Mouse (Mus musculus) lung, embryonic 14.5 days (tissue): ENCODE results near the gene Plekha5. TPM values are rescaled to one million over a fixed set of nuclear protein-coding genes. Genes with fewer than 3 reads are reported as not detected.

Source experiments
- ATAC-seq: fragments of 200-750 bp; cut with Nextera tagmentation; 2 replicates; pipeline ENCODE4 v1.8.0; 2017; ENCODE audit warnings: mild to moderate bottlenecking, moderate TSS enrichment, moderate library complexity; ENCODE audit not compliant: insufficient read depth
- DNase-seq: peaks from one replicate; pipeline ENCODE4 v3.0.0-alpha.2; 2015
- H3K27ac ChIP-seq: fragments of 300-500 bp; sonication (generic); 2 replicates; pipeline ENCODE4 v1.5.1; 2014; ENCODE audit warnings: low read depth, mild to moderate bottlenecking, moderate library complexity
- H3K27me3 ChIP-seq: fragments of 300-500 bp; sonication (generic); 2 replicates; pipeline ENCODE4 v1.6.1; 2014; ENCODE audit warnings: low read length, control low read depth; ENCODE audit not compliant: insufficient read depth
- H3K36me3 ChIP-seq: fragments of 300-500 bp; sonication (generic); 2 replicates; pipeline ENCODE4 v1.6.1; 2014; ENCODE audit warnings: control low read depth; ENCODE audit not compliant: insufficient read depth
- H3K4me1 ChIP-seq: fragments of 300-500 bp; sonication (generic); 2 replicates; pipeline ENCODE4 v1.6.1; 2014; ENCODE audit warnings: antibody characterized with exemption, control low read depth; ENCODE audit not compliant: insufficient read depth
- H3K4me2 ChIP-seq: fragments of 300-500 bp; sonication (generic); 2 replicates; pipeline ENCODE4 v1.6.1; 2014; ENCODE audit warnings: mild to moderate bottlenecking
- H3K4me3 ChIP-seq: fragments of 300-500 bp; sonication (generic); 2 replicates; pipeline ENCODE4 v1.5.1; 2014; ENCODE audit warnings: low read depth, low read length
- H3K9ac ChIP-seq: fragments of 300-500 bp; sonication (generic); 2 replicates; pipeline ENCODE4 v1.6.1; 2014
- H3K9me3 ChIP-seq: fragments of 300-500 bp; sonication (generic); 2 replicates; pipeline ENCODE4 v1.6.1; 2016; ENCODE audit warnings: low read depth, low read length, control low read depth
- CTCF ChIP-seq: IDR thresholded peaks from 2 replicates; pipeline ENCODE4 v1.5.1; 2016; ENCODE audit warnings: antibody characterized with exemption, low read depth
- WGBS: fragments of 180-500 bp; shearing (Covaris S2); extraction: QIAGEN DNeasy Blood & Tissue Kit; methylation state at CpG from one replicate; pipeline ENCODE4 v1.1.7; 2014; 5-methylcytosine and 5-hydroxymethylcytosine counted together
- polyA plus RNA-seq: library from polyadenylated mRNA; unstranded; fragments of >200 nt; fragmentation: Nextera tagmentation; extraction: Ambion mirVana; gene quantifications from 2 replicates; pipeline ENCODE4 v1.2.1, GENCODE M21; 2014

The Plekha5 gene
- polyA plus RNA-seq, 1 experiment from 2014 or later, result 54.3 TPM

DNA sequence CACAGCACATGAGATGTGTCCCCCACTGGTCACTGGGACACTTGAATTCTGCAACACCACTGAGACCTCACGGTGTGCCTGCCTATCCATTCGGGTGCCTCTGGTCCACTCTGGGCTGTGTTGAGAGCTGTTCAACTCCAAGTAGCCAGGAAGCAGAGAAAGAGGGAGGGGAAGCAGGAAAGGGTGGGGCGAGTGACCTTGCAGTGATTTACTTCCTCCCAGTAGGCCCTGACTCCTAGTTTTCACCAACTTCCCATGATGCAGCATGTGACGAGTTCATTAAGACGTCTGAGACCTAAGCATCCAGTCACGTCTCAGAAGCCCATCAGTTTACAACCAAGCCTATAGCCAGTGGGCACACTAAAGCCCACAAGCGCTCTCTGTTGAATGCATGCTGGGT lies 78.0 kb downstream of the Plekha5 start:
- Histone ChIP-seq H3K27me3 (no peaks in the 10 kb centered on the region), H3K36me3 (no peaks in the 10 kb centered on the region), H3K4me2 (no peak overlapping the region), H3K9me3 (no peaks in the 10 kb centered on the region), H3K27ac (no peak overlapping the region), H3K4me3 (no peak overlapping the region), H3K9ac (no peak overlapping the region), H3K4me1 (peaks cover 20% of the 10 kb centered on the region)
- ATAC-seq (no peak; the same call in 1 of the 2 replicates), DNase-seq (no peak)
- WGBS, result 83% methylated on average over 7 of the region's 7 CpGs
- no peak for TF ChIP-seq CTCF

DNA sequence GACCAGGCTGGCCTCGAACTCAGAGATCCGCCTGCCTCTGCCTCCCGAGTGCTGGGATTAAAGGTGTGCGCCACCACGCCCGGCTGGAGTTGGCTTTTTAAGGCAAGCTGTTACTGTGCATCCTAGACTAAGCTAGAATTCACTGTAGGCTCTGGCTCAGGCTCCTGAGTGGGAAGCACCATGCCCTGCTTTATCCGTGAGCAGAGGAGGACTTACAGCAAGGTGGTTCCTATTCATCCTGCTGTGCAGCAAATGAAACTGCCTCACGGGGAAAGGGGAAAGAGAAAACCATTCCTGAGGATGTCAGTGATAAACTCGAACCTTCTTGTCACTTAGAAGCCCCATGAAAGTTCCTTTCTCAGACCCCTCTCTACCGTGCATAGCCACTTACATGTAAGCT lies 80.9 kb downstream of the Plekha5 start:
- peaks cover 11% of the 10 kb centered on the region for H3K4me1 ChIP-seq

DNA sequence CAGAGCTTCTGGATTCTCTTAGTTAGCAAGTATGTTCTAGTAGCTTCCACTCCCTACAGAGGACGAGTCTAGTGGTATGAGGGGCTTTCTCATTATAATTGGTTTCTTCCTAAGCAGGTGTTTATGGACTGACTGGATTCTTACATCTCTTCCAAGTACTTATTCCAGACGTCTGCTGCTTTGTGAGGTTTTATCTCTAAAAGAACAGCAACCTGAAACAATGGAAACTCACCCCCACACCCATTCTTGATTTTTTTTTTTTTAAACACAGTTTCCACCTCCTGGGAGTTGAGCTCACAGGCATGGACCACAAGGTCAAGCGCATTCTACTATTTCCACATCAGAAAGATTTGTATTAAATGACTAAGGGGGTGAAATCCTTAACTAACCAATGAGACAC lies 83.8 kb downstream of the Plekha5 start:
- no peak for ATAC-seq
- no peak for TF ChIP-seq CTCF
- no peak overlapping the region for H3K27ac ChIP-seq
- no peak overlapping the region for H3K9ac ChIP-seq
- H3K27me3 ChIP-seq, result no peaks in the 10 kb centered on the region
- DNase-seq, result no peak
- no peak overlapping the region for H3K4me2 ChIP-seq
- H3K36me3 ChIP-seq, result no peaks in the 10 kb centered on the region
- H3K4me1 ChIP-seq, result peaks cover 11% of the 10 kb centered on the region
- no peak overlapping the region for H3K4me3 ChIP-seq
- WGBS, result 54% methylated on average over 3 of the region's 3 CpGs
- no peaks in the 10 kb centered on the region for H3K9me3 ChIP-seq

More for the DNA sequence above, 80.9 kb downstream of the Plekha5 start:
- no peak for DNase-seq
- no peak for TF ChIP-seq CTCF
- WGBS, result 84% methylated on average over 10 of the region's 10 CpGs
- Histone ChIP-seq H3K4me3 (no peak overlapping the region), H3K9me3 (no peaks in the 10 kb centered on the region), H3K27me3 (no peaks in the 10 kb centered on the region), H3K4me2 (no peak overlapping the region), H3K27ac (no peak overlapping the region), H3K36me3 (no peaks in the 10 kb centered on the region), H3K9ac (no peak overlapping the region)
- no peak for ATAC-seq

- Histone ChIP-seq H3K4me3 (no peak overlapping the region), H3K9me3 (no peaks in the 10 kb centered on the region), H3K4me1 (peaks cover 11% of the 10 kb centered on the region), H3K9ac (no peak overlapping the region), H3K27ac (no peak overlapping the region), H3K36me3 (no peaks in the 10 kb centered on the region), H3K27me3 (no peaks in the 10 kb centered on the region), H3K4me2 (no peak overlapping the region)
- DNase-seq, result no peak
- ATAC-seq, result peak; percentile 60; the same call in 1 of the 2 replicates
- TF ChIP-seq CTCF, result no peak
- WGBS, result 80% methylated on average over 13 of the region's 13 CpGs
Observed at GRCm38 (mm10) chr6:140508475-140509150, 84.8 kb downstream of the Plekha5 start.

DNA sequence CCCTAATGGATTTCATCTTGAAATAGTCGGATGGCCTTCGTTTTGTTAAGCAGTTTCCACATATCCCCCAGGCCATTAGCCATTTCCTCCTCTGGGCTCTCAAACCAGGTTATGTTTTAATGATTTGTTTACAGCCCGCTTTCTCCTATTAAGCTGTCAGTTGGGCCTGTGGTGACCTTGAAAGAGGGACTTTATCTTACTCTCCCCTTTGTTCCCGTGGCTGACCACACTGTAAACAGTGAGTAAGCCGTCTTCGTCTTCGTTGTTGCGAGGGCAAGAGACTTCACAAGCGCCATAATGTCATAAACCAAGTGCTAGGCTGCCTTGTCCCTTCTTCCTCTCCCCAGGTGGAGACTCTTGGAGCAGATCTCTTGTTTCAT lies 85.3 kb downstream of the Plekha5 start:
- H3K27ac ChIP-seq, result no peak overlapping the region
- H3K9ac ChIP-seq, result no peak overlapping the region
- H3K4me1 ChIP-seq, result peaks cover 11% of the 10 kb centered on the region
- ATAC-seq (0 out of 2 replicates have a peak, but pooled peaks have one; percentile 10), DNase-seq (peak; percentile 36)
- no peak overlapping the region for H3K4me3 ChIP-seq
- 35% methylated on average over 9 of the region's 9 CpGs for WGBS
- no peak overlapping the region for H3K4me2 ChIP-seq
- no peaks in the 10 kb centered on the region for H3K27me3 ChIP-seq
- no peaks in the 10 kb centered on the region for H3K9me3 ChIP-seq
- TF ChIP-seq CTCF, result no peak
- no peaks in the 10 kb centered on the region for H3K36me3 ChIP-seq

DNA sequence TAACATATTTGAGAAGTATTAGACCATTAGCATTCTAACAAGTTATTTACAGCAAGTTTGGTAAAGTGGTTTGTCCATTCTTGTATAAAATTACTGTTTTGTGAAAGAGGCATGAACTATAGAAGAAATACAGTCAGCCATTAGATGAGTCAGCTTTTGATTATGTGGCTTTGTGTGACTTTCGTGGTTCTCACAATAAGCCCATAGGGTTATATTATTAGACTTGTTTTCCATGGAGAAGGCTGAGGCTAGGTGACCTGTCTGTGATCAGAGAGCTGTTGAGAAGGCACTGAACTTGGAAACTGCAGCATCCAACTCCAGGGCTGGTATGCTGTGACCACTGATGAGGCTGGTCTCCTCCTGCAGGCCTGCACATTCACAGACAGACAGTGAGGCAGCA lies 88.2 kb downstream of the Plekha5 start:
- Histone ChIP-seq H3K36me3 (no peaks in the 10 kb centered on the region), H3K27ac (no peak overlapping the region), H3K27me3 (no peaks in the 10 kb centered on the region), H3K4me2 (no peak overlapping the region), H3K9me3 (no peaks in the 10 kb centered on the region), H3K4me1 (peaks cover 7% of the 10 kb centered on the region; the same call in 1 of the 2 replicates), H3K9ac (no peak overlapping the region), H3K4me3 (no peak overlapping the region)
- DNase-seq (no peak), ATAC-seq (no peak)
- TF ChIP-seq CTCF, result no peak
- 88% methylated on average over 1 of the region's 1 CpGs for WGBS

DNA sequence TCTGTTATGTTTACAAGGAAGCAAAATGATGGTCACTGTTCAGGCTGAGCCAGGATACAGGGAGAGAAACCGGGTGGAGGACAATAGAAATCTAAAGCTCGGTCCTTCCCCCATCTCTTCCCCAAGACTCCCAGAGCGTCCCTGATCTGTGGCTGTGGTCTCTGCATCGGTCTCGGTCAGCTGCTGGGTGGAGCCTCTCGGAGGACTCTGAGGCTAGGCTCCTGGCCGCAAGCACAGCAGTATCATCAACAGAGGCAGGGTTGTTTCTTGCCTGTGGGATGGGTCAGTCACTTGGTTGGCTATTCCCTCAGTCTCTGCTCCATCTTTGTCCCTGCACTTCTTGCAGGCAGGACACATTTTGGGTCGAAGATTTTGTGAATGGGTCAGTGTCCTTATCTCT lies 88.6 kb downstream of the Plekha5 start:
- ATAC-seq, result no peak
- no peak overlapping the region for H3K4me3 ChIP-seq
- no peak overlapping the region for H3K4me2 ChIP-seq
- no peaks in the 10 kb centered on the region for H3K9me3 ChIP-seq
- TF ChIP-seq CTCF, result no peak
- no peak overlapping the region for H3K9ac ChIP-seq
- no peaks in the 10 kb centered on the region for H3K27me3 ChIP-seq
- H3K36me3 ChIP-seq, result no peaks in the 10 kb centered on the region
- 61% methylated on average over 8 of the region's 8 CpGs for WGBS
- DNase-seq, result no peak
- peaks cover 7% of the 10 kb centered on the region; the same call in 1 of the 2 replicates for H3K4me1 ChIP-seq
- H3K27ac ChIP-seq, result no peak overlapping the region
